Mouse (Mus musculus) subcutaneous adipose tissue, adult 2 months (tissue): Measurements from ENCODE around the gene Phf12. TPM values are rescaled to one million over a fixed set of nuclear protein-coding genes. Genes with fewer than 3 reads are reported as not detected.

Experiments
- polyA plus RNA-seq: library from polyadenylated mRNA; depleted of rRNA; stranded (reverse); fragments of >200 nt; gene quantifications from 2 replicates; pipeline ENCODE4 v1.2.3, GENCODE M21; 2012; ENCODE audit warnings: low replicate concordance; rRNA removed

The Phf12 gene
- 33.8 and 65.1 TPM in 2 replicates for polyA plus RNA-seq

DNA sequence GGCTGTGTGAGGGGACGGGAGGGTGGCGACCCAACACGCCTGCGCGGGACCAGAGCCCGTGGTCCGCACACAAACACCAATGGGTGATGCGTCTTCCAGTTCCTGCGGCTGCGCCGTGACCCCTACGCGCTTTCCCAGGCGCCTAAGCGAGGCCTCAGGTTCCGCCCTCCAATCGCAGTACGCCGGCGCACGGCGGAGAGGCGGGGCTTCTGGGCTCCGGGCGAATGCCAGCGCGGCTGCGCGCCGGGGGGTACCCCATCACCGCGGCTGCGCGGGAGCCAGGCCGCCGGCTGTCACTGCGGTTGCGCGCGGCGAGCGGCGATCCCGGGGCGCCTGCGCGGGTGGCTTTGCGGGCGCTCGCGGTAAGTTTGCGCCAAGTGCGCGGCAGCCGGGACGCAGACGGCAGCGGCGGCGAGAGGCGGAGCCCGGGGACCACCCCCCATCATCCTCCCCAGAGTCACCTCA is at the start of gene Phf12:
Gene Phf12 (plus strand): TSS at position 314 of the 465 bp plus-strand sequence.

DNA sequence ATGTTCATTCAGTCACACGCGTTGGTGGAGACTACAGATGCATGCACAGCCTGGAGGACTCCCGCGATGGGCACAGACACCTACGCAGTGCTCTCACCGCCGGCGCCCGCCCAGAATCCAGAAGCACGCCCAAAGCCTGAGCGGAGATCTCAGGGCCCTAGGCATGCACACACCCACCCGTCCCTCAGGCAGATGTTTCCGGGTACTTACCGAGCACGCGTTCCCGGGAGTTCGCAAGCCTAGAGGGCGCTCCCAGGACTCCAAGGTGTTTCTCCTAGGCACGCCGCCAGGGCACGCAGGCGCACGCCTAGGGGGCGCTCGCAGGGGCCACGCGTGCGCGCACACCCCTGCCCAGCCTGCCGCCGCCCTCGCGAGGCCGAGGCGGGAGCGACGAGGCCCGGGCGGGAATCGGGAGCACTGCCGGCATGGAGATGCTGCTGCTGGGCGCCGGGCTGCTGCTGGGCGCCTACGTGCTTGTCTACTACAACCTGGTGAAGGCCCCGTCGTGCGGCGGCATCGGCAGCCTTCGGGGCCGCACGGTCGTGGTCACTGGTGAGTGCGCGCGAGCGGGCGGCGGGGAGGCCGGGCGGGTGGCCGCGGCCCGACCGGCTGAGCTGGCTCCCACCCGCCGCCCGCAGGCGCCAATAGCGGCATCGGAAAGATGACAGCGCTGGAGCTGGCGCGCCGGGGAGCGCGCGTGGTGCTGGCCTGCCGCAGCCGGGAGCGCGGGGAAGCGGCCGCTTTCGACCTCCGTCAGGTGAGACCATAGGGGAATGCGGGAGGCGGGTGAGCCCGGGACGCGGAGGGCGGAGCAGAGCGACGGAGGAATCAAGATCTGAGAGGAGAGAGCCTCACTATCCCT is 49.6 kb downstream of the Phf12 start, which contains the start of gene Dhrs13:
Gene Dhrs13 (plus strand): TSS at position 334 of the 862 bp plus-strand sequence.

DNA sequence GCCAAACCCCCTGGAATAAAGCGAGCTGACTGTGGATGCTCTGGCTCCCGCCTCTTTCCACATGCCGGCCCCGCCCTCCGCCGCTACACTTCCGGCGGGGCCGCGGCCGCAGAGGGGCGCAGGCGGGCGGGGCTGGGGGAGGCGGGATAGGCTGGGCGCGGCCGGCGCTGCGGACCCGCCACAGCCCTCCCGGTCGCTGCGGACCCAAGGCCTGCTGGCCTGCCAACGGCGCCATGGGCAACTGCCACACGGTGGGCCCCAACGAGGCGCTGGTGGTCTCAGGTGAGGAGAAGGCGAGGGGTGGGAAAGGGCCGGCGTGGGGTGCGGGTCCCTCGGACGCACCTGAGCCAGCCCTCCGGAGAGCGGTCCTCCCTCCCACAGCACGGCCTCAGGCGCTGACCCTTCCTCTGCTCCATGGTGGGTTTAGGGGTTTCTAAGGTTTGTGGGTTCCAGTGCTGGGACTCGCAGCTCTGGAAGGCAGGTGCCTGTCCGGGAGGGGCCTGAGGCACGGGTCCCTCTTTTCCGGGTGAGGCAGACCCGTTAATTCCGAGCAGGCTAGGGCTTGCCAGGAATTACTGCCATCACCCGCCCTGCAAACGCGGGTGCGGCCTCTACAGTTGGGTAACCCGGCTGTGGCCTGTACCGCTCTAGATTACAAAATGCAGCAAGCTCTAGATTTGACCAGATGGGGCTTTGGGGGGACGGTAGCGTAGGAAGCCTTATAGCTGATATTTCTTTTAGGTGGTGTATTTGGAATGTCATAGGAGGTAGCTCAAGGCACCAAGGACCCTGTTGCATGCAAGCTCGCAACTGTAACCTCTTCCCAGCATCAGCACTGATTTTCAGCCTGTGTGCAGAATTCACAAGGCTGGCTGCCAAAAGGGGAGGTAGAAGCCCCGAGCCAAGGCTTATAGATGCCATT is 55.5 kb downstream of the Phf12 start, which contains the start of gene Flot2:
Gene Flot2 (plus strand): TSS at position 101 of the 922 bp plus-strand sequence.

Other genes with a start within 250 kb of the Phf12 start
- gene Myo18a, start 219.5 kb upstream of the Phf12 start, polyA plus RNA-seq = 24.1 and 24.5 TPM in 2 replicates
- gene Gm10277, start 195.0 kb upstream of the Phf12 start, polyA plus RNA-seq = not detected in 2 replicates
- 0.23 and 0.67 TPM in 2 replicates for gene Pipox, start 88.7 kb upstream of the Phf12 start, polyA plus RNA-seq
- gene Sez6, start 52.0 kb upstream of the Phf12 start, polyA plus RNA-seq = 1.3 and 6.0 TPM in 2 replicates
- gene Dhrs13, start 49.5 kb downstream of the Phf12 start, polyA plus RNA-seq = 2.3 and 8.7 TPM in 2 replicates
- gene Flot2, start 55.2 kb downstream of the Phf12 start, polyA plus RNA-seq = 136 and 176 TPM in 2 replicates
- 42.7 and 44.1 TPM in 2 replicates for gene Eral1, start 97.6 kb downstream of the Phf12 start, polyA plus RNA-seq
- 13.2 and 18.0 TPM in 2 replicates for gene Fam222b, start 111.9 kb downstream of the Phf12 start, polyA plus RNA-seq
- gene Traf4, start 182.8 kb downstream of the Phf12 start, polyA plus RNA-seq = 32.7 and 61.9 TPM in 2 replicates
- 16.3 and 23.8 TPM in 2 replicates for gene Nek8, start 193.9 kb downstream of the Phf12 start, polyA plus RNA-seq
- 81.1 and 154 TPM in 2 replicates for gene Tlcd1, start 194.0 kb downstream of the Phf12 start, polyA plus RNA-seq
- 199 and 383 TPM in 2 replicates for gene Rpl23a, start 200.8 kb downstream of the Phf12 start, polyA plus RNA-seq
- 147 and 188 TPM in 2 replicates for gene Rab34, start 205.7 kb downstream of the Phf12 start, polyA plus RNA-seq
- 4.9 and 12.0 TPM in 2 replicates for gene Proca1, start 210.6 kb downstream of the Phf12 start, polyA plus RNA-seq